15 mouse cellular contexts compared by ENCODE assay signal in genomic region chr17:47901782-47902181, GRCm38 (mm10). TPM values are rescaled to one million over a fixed set of nuclear protein-coding genes. Genes with fewer than 3 reads are reported as not detected.
A peak's percentile ranks its signal among the peaks of the same experiment; 100 is the strongest.
DNase-seq lines count a peak whose midpoint lies in the region; ATAC-seq and TF ChIP-seq lines count a peak whose summit lies in the region.
"Had no signal": no experiment of that assay in that cellular context is flagged by ENCODE, and none has a peak within 500 bp of the region (broad histone marks: within the 10 kb centered on the region; RNA-seq: fewer than 3 reads in every experiment).

No protein-coding gene starts in this region.

- H3K36me3 ChIP-seq in lung, postnatal 0 days (ENCODE audit: insufficient read depth, low read length) = no peaks in the 10 kb centered on the region
- peaks cover 5% of the 10 kb centered on the region; the same call in 1 of the 2 replicates for H3K36me3 ChIP-seq in stomach, postnatal 0 days (ENCODE audit: control insufficient read depth, insufficient read depth, low read length)

- 73% methylated on average over 3 of the region's 3 CpGs for WGBS in lung, postnatal 0 days
- WGBS in stomach, postnatal 0 days = 66% methylated on average over 3 of the region's 3 CpGs

- intact Hi-C loops in gastrocnemius, adult 2 months (cut with DNase I) = loop anchor here (5.0 kb wide), 1 partner anchor 201 kb away; no protein-coding TSS in a partner anchor

- H3K4me1 ChIP-seq in lung, postnatal 0 days (ENCODE audit: insufficient read depth, low read depth, low read length) = peaks cover 14% of the 10 kb centered on the region; the same call in 1 of the 2 replicates
- peaks cover 9% of the 10 kb centered on the region for H3K4me1 ChIP-seq in stomach, postnatal 0 days (replicated peaks; ENCODE audit: control insufficient read depth, insufficient read depth)

- peak; percentile 72 for TF ChIP-seq CTCF in gastrocnemius, adult 2 months (IDR thresholded peaks at IDR 0.05)
- peak; percentile 65 for TF ChIP-seq CTCF in lung, postnatal 0 days (IDR thresholded peaks at IDR 0.05)
- peak; percentile 75 for TF ChIP-seq CTCF in stomach, postnatal 0 days (IDR thresholded peaks at IDR 0.05; ENCODE audit: low read depth)

- H3K4me3 ChIP-seq in gastrocnemius, adult 2 months = no peak overlapping the region
- H3K4me3 ChIP-seq in lung, postnatal 0 days (ENCODE audit: low read depth, low read length) = no peak overlapping the region
- H3K4me3 ChIP-seq in stomach, postnatal 0 days (ENCODE audit: low read depth, low read length) = no peak overlapping the region
- H3K4me3 ChIP-seq: forebrain, embryonic 13.5 days; heart, embryonic 15.5 days; limb, embryonic 12.5 days had no signal

- H3K27me3 ChIP-seq in lung, postnatal 0 days (replicated peaks; ENCODE audit: insufficient read depth, low read length) = no peaks in the 10 kb centered on the region
- no peaks in the 10 kb centered on the region for H3K27me3 ChIP-seq in stomach, postnatal 0 days (ENCODE audit: control insufficient read depth, insufficient read depth, low read length)
- H3K27me3 ChIP-seq: heart, embryonic 15.5 days; Patski had no signal

- no peaks in the 10 kb centered on the region for H3K9me3 ChIP-seq in lung, postnatal 0 days (ENCODE audit: low read length)
- H3K9me3 ChIP-seq in stomach, postnatal 0 days (ENCODE audit: control insufficient read depth, low read length) = no peaks in the 10 kb centered on the region
- H3K9me3 ChIP-seq: forebrain, embryonic 13.5 days; heart, embryonic 15.5 days; limb, embryonic 12.5 days had no signal

- H3K27ac ChIP-seq in gastrocnemius, adult 2 months = 0 out of 2 replicates have a peak overlapping the region, but pooled peaks have one; percentile 32
- no peak overlapping the region for H3K27ac ChIP-seq in lung, postnatal 0 days (ENCODE audit: low read length)
- no peak overlapping the region for H3K27ac ChIP-seq in stomach, postnatal 0 days (replicated peaks)
- H3K27ac ChIP-seq: forebrain, embryonic 13.5 days; heart, embryonic 15.5 days; limb, embryonic 12.5 days had no signal

- no peak for ATAC-seq in lung, postnatal 0 days
- ATAC-seq in stomach, postnatal 0 days (ENCODE audit: low FRiP score, low TSS enrichment) = no peak
- ATAC-seq: forebrain, embryonic 13.5 days; midbrain, embryonic 16.5 days; Patski had no signal

- no peak overlapping the region for H3K4me2 ChIP-seq in lung, postnatal 0 days (replicated peaks; ENCODE audit: low read depth, low read length)
- H3K4me2 ChIP-seq in stomach, postnatal 0 days (replicated peaks; ENCODE audit: low read depth) = no peak overlapping the region
- H3K4me2 ChIP-seq: forebrain, embryonic 13.5 days; heart, embryonic 15.5 days; limb, embryonic 12.5 days had no signal

- no peak overlapping the region for H3K9ac ChIP-seq in lung, postnatal 0 days (replicated peaks; ENCODE audit: low read depth)
- H3K9ac ChIP-seq in stomach, postnatal 0 days (ENCODE audit: low read length) = no peak overlapping the region
- H3K9ac ChIP-seq: forebrain, embryonic 13.5 days; heart, embryonic 15.5 days; limb, embryonic 12.5 days had no signal

- TF ChIP-seq EP300 in lung, postnatal 0 days (IDR thresholded peaks at IDR 0.05) = no peak
- no peak for TF ChIP-seq EP300 in stomach, postnatal 0 days (optimal IDR thresholded peaks at IDR 0.05)

- DNase-seq in gastrocnemius, adult 2 months = no peak
- DNase-seq in gastrocnemius, adult 18-20 months (ENCODE audit: low spot score) = no peak
- DNase-seq in lung, postnatal 0 days (ENCODE audit: low spot score) = peak; percentile 63
- no peak for DNase-seq in lung, postnatal 25 days (ENCODE audit: low spot score)
- DNase-seq in T-cell, adult 2 months (ENCODE audit: low spot score) = peak; percentile 27
- DNase-seq in stomach, postnatal 0 days (ENCODE audit: low spot score) = no peak
- no peak for DNase-seq in ovary, postnatal 10 days (ENCODE audit: low spot score)
- no peak for DNase-seq in urinary bladder, postnatal 4 days (ENCODE audit: low spot score in 2 of 2)
- DNase-seq: cerebellum, adult 9-10 months; kidney, postnatal 10 days had no signal

RNA-seq across cellular contexts. Expression of gene Foxp4, which starts 22.7 kb away (rescaled TPM):
- 1 to 10 TPM; 7.3 to 7.9 TPM for total RNA-seq in gastrocnemius, adult 2 months (2021)
- total RNA-seq in gastrocnemius, adult 18-20 months (2021) = 1 to 10 TPM; 7.5 TPM
- polyA plus RNA-seq in lung, postnatal 0 days (2015; fragmentation: Nextera tagmentation; extraction: Ambion mirVana) = 10.2 and 14.3 TPM in 2 replicates
- 14.6 and 17.9 TPM in 2 replicates for polyA plus RNA-seq in stomach, postnatal 0 days (2015; fragmentation: Nextera tagmentation; extraction: Ambion mirVana)

Comparison
In these comparisons a context has a peak if more than half of its experiments do, and no peak if none do; other contexts are left out.
1. DNase-seq: peak in lung, postnatal 0 days (single experiment) and T-cell, adult 2 months (single experiment); none in gastrocnemius, adult 2 months (single experiment), gastrocnemius, adult 18-20 months (single experiment), lung, postnatal 25 days (single experiment), stomach, postnatal 0 days (single experiment), ovary, postnatal 10 days (single experiment) and urinary bladder, postnatal 4 days (0 of 2).
2. Peak in every context shown above with its lines, with median percentiles within 50 percentile points of each other: CTCF ChIP-seq.